Mouse (Mus musculus): Measurements from ENCODE around the gene Thoc7. TPM values are rescaled to one million over a fixed set of nuclear protein-coding genes. Genes with fewer than 3 reads are reported as not detected.

Gene Thoc7
- polyA plus RNA-seq, 1 experiment from 2014 or later: 198 TPM

- WGBS: 66% methylated on average over 1 of the region's 1 CpGs
- H3K4me1 ChIP-seq (replicated peaks; ENCODE audit: control insufficient read depth, insufficient read depth, low read length): no peaks in the 10 kb centered on the region
- no peak overlapping the region for H3K4me2 ChIP-seq (ENCODE audit: low read length)
- no peak for ATAC-seq (replicated peaks; ENCODE audit: low FRiP score, low TSS enrichment, low read depth)
- no peak for DNase-seq (ENCODE audit: low spot score)
- H3K9ac ChIP-seq (ENCODE audit: low read length): no peak overlapping the region
- no peaks in the 10 kb centered on the region for H3K27me3 ChIP-seq (replicated peaks; ENCODE audit: control insufficient read depth, insufficient read depth, low read length)
- no peak overlapping the region for H3K4me3 ChIP-seq (ENCODE audit: low read depth, low read length)
- no peak overlapping the region for H3K27ac ChIP-seq (ENCODE audit: low read depth)
- H3K36me3 ChIP-seq (ENCODE audit: control insufficient read depth, insufficient read depth, low read length): no peaks in the 10 kb centered on the region
- H3K9me3 ChIP-seq (ENCODE audit: control insufficient read depth, low read length): no peaks in the 10 kb centered on the region
These were observed 15.8 kb upstream of the Thoc7 start for GRCm38 (mm10) chr14:13977498-13977897.

GRCm38 (mm10) chr14:13971644-13972234, 10.1 kb upstream of the Thoc7 start:
- Histone ChIP-seq H3K9me3 (ENCODE audit: control insufficient read depth, low read length) (no peaks in the 10 kb centered on the region), H3K27ac (ENCODE audit: low read depth) (no peak overlapping the region), H3K4me2 (ENCODE audit: low read length) (no peak overlapping the region), H3K4me1 (replicated peaks; ENCODE audit: control insufficient read depth, insufficient read depth, low read length) (no peaks in the 10 kb centered on the region), H3K4me3 (ENCODE audit: low read depth, low read length) (no peak overlapping the region), H3K9ac (ENCODE audit: low read length) (no peak overlapping the region), H3K36me3 (ENCODE audit: control insufficient read depth, insufficient read depth, low read length) (no peaks in the 10 kb centered on the region), H3K27me3 (replicated peaks; ENCODE audit: control insufficient read depth, insufficient read depth, low read length) (no peaks in the 10 kb centered on the region)
- no peak for ATAC-seq (replicated peaks; ENCODE audit: low FRiP score, low TSS enrichment, low read depth)
- DNase-seq (ENCODE audit: low spot score): no peak
- WGBS: 60% methylated on average over 6 of the region's 6 CpGs

GRCm38 (mm10) chr14:13970513-13970912, 8.9 kb upstream of the Thoc7 start:
- Histone ChIP-seq H3K4me3 (ENCODE audit: low read depth, low read length) (no peak overlapping the region), H3K27ac (ENCODE audit: low read depth) (no peak overlapping the region), H3K4me1 (replicated peaks; ENCODE audit: control insufficient read depth, insufficient read depth, low read length) (no peaks in the 10 kb centered on the region), H3K36me3 (ENCODE audit: control insufficient read depth, insufficient read depth, low read length) (no peaks in the 10 kb centered on the region), H3K9me3 (ENCODE audit: control insufficient read depth, low read length) (no peaks in the 10 kb centered on the region), H3K27me3 (replicated peaks; ENCODE audit: control insufficient read depth, insufficient read depth, low read length) (no peaks in the 10 kb centered on the region), H3K4me2 (ENCODE audit: low read length) (no peak overlapping the region), H3K9ac (ENCODE audit: low read length) (no peak overlapping the region)
- WGBS: 81% methylated on average over 3 of the region's 3 CpGs
- ATAC-seq (replicated peaks; ENCODE audit: low FRiP score, low TSS enrichment, low read depth) (no peak), DNase-seq (ENCODE audit: low spot score) (no peak)

- no peak for DNase-seq (ENCODE audit: low spot score)
- no peak for ATAC-seq (replicated peaks; ENCODE audit: low FRiP score, low TSS enrichment, low read depth)
- Histone ChIP-seq H3K4me2 (ENCODE audit: low read length) (no peak overlapping the region), H3K4me1 (replicated peaks; ENCODE audit: control insufficient read depth, insufficient read depth, low read length) (no peaks in the 10 kb centered on the region), H3K36me3 (ENCODE audit: control insufficient read depth, insufficient read depth, low read length) (no peaks in the 10 kb centered on the region), H3K9ac (ENCODE audit: low read length) (no peak overlapping the region), H3K27me3 (replicated peaks; ENCODE audit: control insufficient read depth, insufficient read depth, low read length) (no peaks in the 10 kb centered on the region), H3K4me3 (ENCODE audit: low read depth, low read length) (no peak overlapping the region), H3K27ac (ENCODE audit: low read depth) (no peak overlapping the region), H3K9me3 (ENCODE audit: control insufficient read depth, low read length) (no peaks in the 10 kb centered on the region)
- 84% methylated on average over 5 of the region's 5 CpGs for WGBS
These were observed 6.8 kb upstream of the Thoc7 start for GRCm38 (mm10) chr14:13968476-13968875.

GRCm38 (mm10) chr14:13967607-13968006, 6.0 kb upstream of the Thoc7 start:
- no peak overlapping the region for H3K4me2 ChIP-seq (ENCODE audit: low read length)
- H3K36me3 ChIP-seq (ENCODE audit: control insufficient read depth, insufficient read depth, low read length): no peaks in the 10 kb centered on the region
- no peak overlapping the region for H3K4me3 ChIP-seq (ENCODE audit: low read depth, low read length)
- WGBS: 47% methylated on average over 1 of the region's 1 CpGs
- no peaks in the 10 kb centered on the region for H3K9me3 ChIP-seq (ENCODE audit: control insufficient read depth, low read length)
- no peak for DNase-seq (ENCODE audit: low spot score)
- no peak overlapping the region for H3K27ac ChIP-seq (ENCODE audit: low read depth)
- ATAC-seq (replicated peaks; ENCODE audit: low FRiP score, low TSS enrichment, low read depth): no peak
- H3K4me1 ChIP-seq (replicated peaks; ENCODE audit: control insufficient read depth, insufficient read depth, low read length): no peaks in the 10 kb centered on the region
- no peak overlapping the region for H3K9ac ChIP-seq (ENCODE audit: low read length)
- H3K27me3 ChIP-seq (replicated peaks; ENCODE audit: control insufficient read depth, insufficient read depth, low read length): no peaks in the 10 kb centered on the region

- Histone ChIP-seq H3K4me3 (ENCODE audit: low read depth, low read length) (no peak overlapping the region), H3K4me2 (ENCODE audit: low read length) (no peak overlapping the region), H3K27me3 (replicated peaks; ENCODE audit: control insufficient read depth, insufficient read depth, low read length) (no peaks in the 10 kb centered on the region), H3K9me3 (ENCODE audit: control insufficient read depth, low read length) (no peaks in the 10 kb centered on the region), H3K27ac (ENCODE audit: low read depth) (no peak overlapping the region), H3K36me3 (ENCODE audit: control insufficient read depth, insufficient read depth, low read length) (no peaks in the 10 kb centered on the region), H3K9ac (ENCODE audit: low read length) (no peak overlapping the region), H3K4me1 (replicated peaks; ENCODE audit: control insufficient read depth, insufficient read depth, low read length) (peaks cover 5% of the 10 kb centered on the region)
- WGBS: 61% methylated on average over 1 of the region's 1 CpGs
- DNase-seq (ENCODE audit: low spot score) (no peak), ATAC-seq (replicated peaks; ENCODE audit: low FRiP score, low TSS enrichment, low read depth) (no peak)
These were observed 1.9 kb upstream of the Thoc7 start for GRCm38 (mm10) chr14:13963527-13963926.

GRCm38 (mm10) chr14:13962476-13962875, 824 bp upstream of the Thoc7 start:
- no peak for ATAC-seq (replicated peaks; ENCODE audit: low FRiP score, low TSS enrichment, low read depth)
- Histone ChIP-seq H3K27ac (ENCODE audit: low read depth) (no peak overlapping the region), H3K36me3 (ENCODE audit: control insufficient read depth, insufficient read depth, low read length) (no peaks in the 10 kb centered on the region), H3K4me3 (ENCODE audit: low read depth, low read length) (no peak overlapping the region), H3K9ac (ENCODE audit: low read length) (no peak overlapping the region), H3K4me1 (replicated peaks; ENCODE audit: control insufficient read depth, insufficient read depth, low read length) (peaks cover 5% of the 10 kb centered on the region), H3K4me2 (ENCODE audit: low read length) (no peak overlapping the region), H3K9me3 (ENCODE audit: control insufficient read depth, low read length) (no peaks in the 10 kb centered on the region), H3K27me3 (replicated peaks; ENCODE audit: control insufficient read depth, insufficient read depth, low read length) (no peaks in the 10 kb centered on the region)
- WGBS: 81% methylated on average over 6 of the region's 6 CpGs
- DNase-seq (ENCODE audit: low spot score): no peak

GRCm38 (mm10) chr14:13960482-13961325, 948 bp downstream of the Thoc7 start:
- Histone ChIP-seq H3K9ac (ENCODE audit: low read length) (peak overlapping the region; percentile 98), H3K36me3 (ENCODE audit: control insufficient read depth, insufficient read depth, low read length) (peaks cover 8% of the 10 kb centered on the region; the same call in 1 of the 2 replicates), H3K4me2 (ENCODE audit: low read length) (peak overlapping the region; percentile 56), H3K27me3 (replicated peaks; ENCODE audit: control insufficient read depth, insufficient read depth, low read length) (no peaks in the 10 kb centered on the region), H3K4me1 (replicated peaks; ENCODE audit: control insufficient read depth, insufficient read depth, low read length) (peaks cover 5% of the 10 kb centered on the region), H3K9me3 (ENCODE audit: control insufficient read depth, low read length) (no peaks in the 10 kb centered on the region), H3K27ac (ENCODE audit: low read depth) (peak overlapping the region; percentile 93), H3K4me3 (ENCODE audit: low read depth, low read length) (peak overlapping the region; percentile 93)
- peak; percentile 83 for DNase-seq (ENCODE audit: low spot score)
- under 1% methylated on average over 64 of the region's 75 CpGs for WGBS
- ATAC-seq (replicated peaks; ENCODE audit: low FRiP score, low TSS enrichment, low read depth): peak; percentile 83
